Comparison of ENCODE assay signal across 11 mouse cellular contexts in genomic region chr15:93133379-93133778, GRCm38 (mm10).
DNase-seq lines count a peak whose midpoint lies in the region; ATAC-seq lines count a peak whose summit lies in the region.
"Had no signal": no experiment of that assay in that cellular context is flagged by ENCODE, and none has a peak within 500 bp of the region (broad histone marks: within the 10 kb centered on the region; RNA-seq: fewer than 3 reads in every experiment).

No protein-coding gene starts in this region.

- 54% methylated on average over 18 of the region's 18 CpGs for WGBS in neural tube, embryonic 12.5 days

- H3K4me2 ChIP-seq in neural tube, embryonic 12.5 days (replicated peaks) = peak overlapping the region; percentile 47
- H3K4me2 ChIP-seq: lung, embryonic 14.5 days had no signal

- H3K36me3 ChIP-seq in neural tube, embryonic 12.5 days = no peaks in the 10 kb centered on the region

- no peak overlapping the region for H3K4me3 ChIP-seq in neural tube, embryonic 12.5 days

- no peak overlapping the region for H3K27ac ChIP-seq in neural tube, embryonic 12.5 days

- peak; percentile 11 to 22 for DNase-seq in cerebellum, postnatal 14 days
- DNase-seq in cerebellum, adult 8-10 months = no peak
- DNase-seq in brain, adult 2 months (ENCODE audit: low read depth, low spot score) = peak; percentile 72
- DNase-seq in layer of hippocampus, adult 8-10 months (ENCODE audit: low spot score in 2 of 2) = peak; percentile 56 to 71
- no peak for DNase-seq in thymus, postnatal 36 days
- no peak for DNase-seq in testis, postnatal 14 days (ENCODE audit: low spot score)
- no peak for DNase-seq in kidney, postnatal 14 days
- DNase-seq: cerebellum, adult 9-10 months; kidney, postnatal 10 days; lung, embryonic 14.5 days had no signal

- no peak for ATAC-seq in neural tube, embryonic 12.5 days (ENCODE audit: low FRiP score, low read depth)

- no peaks in the 10 kb centered on the region for H3K27me3 ChIP-seq in neural tube, embryonic 12.5 days (replicated peaks)

- peaks cover 8% of the 10 kb centered on the region; the same call in 1 of the 2 replicates for H3K4me1 ChIP-seq in neural tube, embryonic 12.5 days

- no peak overlapping the region for H3K9ac ChIP-seq in neural tube, embryonic 12.5 days
- H3K9ac ChIP-seq: lung, embryonic 14.5 days had no signal

- H3K9me3 ChIP-seq in neural tube, embryonic 12.5 days = no peaks in the 10 kb centered on the region

Comparison
In these comparisons a context has a peak if more than half of its experiments do, and no peak if none do; other contexts are left out.
1. DNase-seq: peak in cerebellum, postnatal 14 days (2 of 2), brain, adult 2 months (single experiment) and layer of hippocampus, adult 8-10 months (2 of 2); none in cerebellum, adult 8-10 months (single experiment), thymus, postnatal 36 days (0 of 2), testis, postnatal 14 days (single experiment) and kidney, postnatal 14 days (single experiment).